Mouse (Mus musculus): ENCODE measurements around the gene Eif4a2. TPM values are rescaled to one million over a fixed set of nuclear protein-coding genes. Genes with fewer than 3 reads are reported as not detected.

The Eif4a2 gene
- total and polyA plus RNA-seq, 3 experiments, result 128 to 385 (median 337) TPM

DNA sequence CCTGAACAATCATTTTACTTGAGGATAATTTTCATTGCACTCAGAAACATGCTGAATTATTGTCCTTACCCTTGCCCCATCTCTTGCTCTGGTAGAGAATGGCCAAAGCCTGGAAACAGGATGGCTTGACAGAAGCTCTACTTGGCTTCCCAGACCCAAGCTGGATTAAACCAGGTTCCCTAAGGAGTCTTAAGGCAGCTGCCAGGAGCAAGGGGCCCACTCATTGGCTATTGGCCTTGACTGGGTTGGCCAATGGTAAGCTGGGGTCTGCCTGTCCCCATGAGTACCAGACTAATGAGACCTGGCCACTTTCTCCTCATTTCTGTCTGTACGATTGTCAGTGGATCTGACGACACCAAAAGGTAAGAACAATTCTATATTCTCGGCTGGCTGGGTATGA is 39.0 kb downstream of the Eif4a2 start, which contains the start of gene Adipoq:
TSS of gene Adipoq (plus strand) at position 257 of the 400 bp plus-strand sequence.
- Histone ChIP-seq H3K36me3 (ENCODE audit: control insufficient read depth, insufficient read depth, low read length) (no peaks in the 10 kb centered on the region), H3K4me3 (no peak within 1 kb of the TSS)

DNA sequence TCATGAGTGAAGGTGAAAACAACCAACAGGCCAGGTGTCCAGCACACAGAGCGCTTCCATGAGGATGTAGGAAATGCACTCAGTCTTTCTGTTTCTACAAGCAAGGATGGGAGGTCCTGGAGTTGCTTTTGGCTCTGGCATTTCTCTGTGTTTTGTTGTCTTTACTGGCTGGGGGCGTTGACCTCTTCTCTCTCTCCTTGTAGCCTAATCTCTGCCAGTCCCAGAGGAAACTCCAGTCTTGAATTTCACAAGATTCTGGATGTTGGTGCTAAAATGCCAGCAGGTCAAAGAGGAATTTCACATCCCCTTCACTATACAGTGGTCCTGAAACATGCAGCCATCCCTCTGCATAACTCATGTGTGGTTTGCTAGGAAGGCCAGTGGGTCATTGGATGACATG is 41.7 kb downstream of the Eif4a2 start:
- intact Hi-C loops (cut with DNase I), result no loop called here
- no peak overlapping the region for H3K9ac ChIP-seq (ENCODE audit: low read depth, low read length)
- H3K27ac ChIP-seq, result no peak overlapping the region
- 63% methylated on average over 2 of the region's 2 CpGs for WGBS
- no peak for DNase-seq
- no peaks in the 10 kb centered on the region for H3K79me2 ChIP-seq (replicated peaks; ENCODE audit: control insufficient read depth, insufficient read depth, low read length)
- no peaks in the 10 kb centered on the region for H3K4me1 ChIP-seq (ENCODE audit: control insufficient read depth, insufficient read depth, low read length)
- H3K27me3 ChIP-seq (ENCODE audit: control insufficient read depth, insufficient read depth, low read length), result no peaks in the 10 kb centered on the region
- no peak for TF ChIP-seq CTCF (IDR thresholded peaks at IDR 0.05)
- TF ChIP-seq EP300 (IDR thresholded peaks at IDR 0.05; ENCODE audit: insufficient read depth, low read depth, low read length), result no peak
- no peak for TF ChIP-seq POLR2A (IDR thresholded peaks at IDR 0.05; ENCODE audit: insufficient read depth, low read depth, low read length)
- no peak overlapping the region for H3K4me3 ChIP-seq
- H3K36me3 ChIP-seq (ENCODE audit: control insufficient read depth, insufficient read depth, low read length), result no peaks in the 10 kb centered on the region

More for the DNA sequence above, 39.0 kb downstream of the Eif4a2 start, which contains the start of gene Adipoq:
- TF ChIP-seq POLR2A (IDR thresholded peaks at IDR 0.05; ENCODE audit: insufficient read depth, low read depth, low read length) (no peak), CTCF (IDR thresholded peaks at IDR 0.05) (no peak), EP300 (IDR thresholded peaks at IDR 0.05; ENCODE audit: insufficient read depth, low read depth, low read length) (no peak)
- no peaks in the 10 kb centered on the region for H3K27me3 ChIP-seq (ENCODE audit: control insufficient read depth, insufficient read depth, low read length)
- H3K4me1 ChIP-seq (ENCODE audit: control insufficient read depth, insufficient read depth, low read length), result no peaks in the 10 kb centered on the region
- 84% methylated on average over 3 of the region's 3 CpGs for WGBS
- no peak for DNase-seq
- no peaks in the 10 kb centered on the region for H3K79me2 ChIP-seq (replicated peaks; ENCODE audit: control insufficient read depth, insufficient read depth, low read length)
- no peak within 1 kb of the TSS for H3K9ac ChIP-seq (ENCODE audit: low read depth, low read length)
- no peak within 1 kb of the TSS for H3K27ac ChIP-seq
- intact Hi-C loops (cut with DNase I), result no loop called here

DNA sequence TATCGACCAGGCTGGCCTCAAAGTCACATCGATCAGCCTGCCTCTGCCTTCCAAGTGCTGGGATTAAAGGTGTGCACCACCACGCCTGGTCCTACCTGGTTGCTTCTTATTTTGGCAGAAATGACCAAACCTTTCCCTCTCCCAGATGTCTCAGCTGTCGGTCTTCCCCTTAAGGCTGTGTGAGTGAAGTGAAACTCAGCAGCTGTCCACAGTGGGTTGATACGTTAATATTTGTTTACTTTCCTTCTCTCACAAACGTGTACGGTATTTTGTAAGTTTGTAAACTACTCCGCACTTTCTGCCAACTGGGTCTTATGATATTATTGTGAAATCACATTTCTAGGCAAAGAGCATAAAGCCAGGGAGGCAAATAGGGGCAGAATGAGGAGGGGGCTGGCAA is 42.2 kb downstream of the Eif4a2 start:
- Histone ChIP-seq H3K36me3 (ENCODE audit: control insufficient read depth, insufficient read depth, low read length) (no peaks in the 10 kb centered on the region), H3K79me2 (replicated peaks; ENCODE audit: control insufficient read depth, insufficient read depth, low read length) (no peaks in the 10 kb centered on the region), H3K9ac (ENCODE audit: low read depth, low read length) (no peak overlapping the region), H3K27ac (no peak overlapping the region), H3K4me3 (no peak overlapping the region), H3K27me3 (ENCODE audit: control insufficient read depth, insufficient read depth, low read length) (no peaks in the 10 kb centered on the region), H3K4me1 (ENCODE audit: control insufficient read depth, insufficient read depth, low read length) (no peaks in the 10 kb centered on the region)
- intact Hi-C loops (cut with DNase I), result no loop called here
- TF ChIP-seq POLR2A (IDR thresholded peaks at IDR 0.05; ENCODE audit: insufficient read depth, low read depth, low read length) (no peak), EP300 (IDR thresholded peaks at IDR 0.05; ENCODE audit: insufficient read depth, low read depth, low read length) (no peak), CTCF (IDR thresholded peaks at IDR 0.05) (no peak)
- no peak for DNase-seq
- 79% methylated on average over 8 of the region's 8 CpGs for WGBS

DNA sequence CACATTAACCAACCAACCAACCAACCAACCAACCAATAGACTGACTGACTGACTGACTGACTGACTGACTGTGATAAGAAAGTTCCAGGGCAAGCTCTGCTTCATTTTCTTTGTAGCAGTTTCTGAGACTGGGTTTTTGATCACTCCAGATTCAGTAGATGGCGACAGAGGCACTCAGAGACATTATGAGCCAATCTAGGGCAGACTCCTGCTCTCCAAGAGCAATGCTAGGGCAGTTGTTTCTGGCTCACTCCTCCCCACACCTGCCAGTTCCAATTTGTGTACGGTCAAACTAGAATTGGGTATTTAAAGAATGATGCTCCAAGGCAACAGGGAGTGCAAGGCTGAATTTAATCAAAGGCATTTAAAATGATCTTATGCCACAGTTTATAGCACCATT is 44.2 kb downstream of the Eif4a2 start:
- Histone ChIP-seq H3K79me2 (replicated peaks; ENCODE audit: control insufficient read depth, insufficient read depth, low read length) (no peaks in the 10 kb centered on the region), H3K4me3 (no peak overlapping the region), H3K4me1 (ENCODE audit: control insufficient read depth, insufficient read depth, low read length) (no peaks in the 10 kb centered on the region), H3K27me3 (ENCODE audit: control insufficient read depth, insufficient read depth, low read length) (no peaks in the 10 kb centered on the region), H3K9ac (ENCODE audit: low read depth, low read length) (no peak overlapping the region), H3K36me3 (ENCODE audit: control insufficient read depth, insufficient read depth, low read length) (no peaks in the 10 kb centered on the region), H3K27ac (no peak overlapping the region)
- TF ChIP-seq CTCF (IDR thresholded peaks at IDR 0.05) (peak; percentile 75), EP300 (IDR thresholded peaks at IDR 0.05; ENCODE audit: insufficient read depth, low read depth, low read length) (0 out of 2 replicates have a peak, but pooled peaks have one; percentile 59), POLR2A (IDR thresholded peaks at IDR 0.05; ENCODE audit: insufficient read depth, low read depth, low read length) (no peak)
- peak; percentile 27 to 45 for DNase-seq
- WGBS, result 5% methylated on average over 2 of the region's 2 CpGs
- intact Hi-C loops (cut with DNase I), result loop anchor here (1.0 to 5.0 kb wide), 4 partner anchors 74 to 252 kb away; no protein-coding TSS in a partner anchor

DNA sequence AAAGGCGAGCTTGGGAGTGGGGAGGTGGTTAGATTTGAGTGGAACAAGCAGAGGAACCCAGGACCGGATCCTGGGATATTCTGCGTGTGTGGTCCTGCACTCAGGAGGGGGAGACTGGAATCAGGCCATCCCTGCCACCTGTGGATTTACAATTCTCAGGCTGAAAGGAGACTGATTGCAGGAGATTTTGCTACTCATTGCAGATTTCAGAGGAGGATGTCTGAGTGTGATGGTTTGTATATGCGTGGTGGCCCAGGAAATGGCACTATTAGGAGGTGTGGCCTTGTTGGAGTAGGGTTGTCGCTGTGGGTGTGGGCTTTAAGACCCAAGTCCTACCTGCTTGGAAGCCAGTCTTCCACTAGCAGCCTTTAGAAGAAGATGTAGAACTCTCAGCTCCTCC is 47.0 kb downstream of the Eif4a2 start:
- Histone ChIP-seq H3K79me2 (replicated peaks; ENCODE audit: control insufficient read depth, insufficient read depth, low read length) (no peaks in the 10 kb centered on the region), H3K9ac (ENCODE audit: low read depth, low read length) (no peak overlapping the region), H3K27me3 (ENCODE audit: control insufficient read depth, insufficient read depth, low read length) (no peaks in the 10 kb centered on the region), H3K4me3 (no peak overlapping the region), H3K27ac (no peak overlapping the region), H3K4me1 (ENCODE audit: control insufficient read depth, insufficient read depth, low read length) (no peaks in the 10 kb centered on the region; the same call in 1 of the 2 replicates), H3K36me3 (ENCODE audit: control insufficient read depth, insufficient read depth, low read length) (no peaks in the 10 kb centered on the region)
- TF ChIP-seq CTCF (IDR thresholded peaks at IDR 0.05) (no peak), EP300 (IDR thresholded peaks at IDR 0.05; ENCODE audit: insufficient read depth, low read depth, low read length) (no peak), POLR2A (IDR thresholded peaks at IDR 0.05; ENCODE audit: insufficient read depth, low read depth, low read length) (no peak)
- 88% methylated on average over 5 of the region's 5 CpGs for whole genome bisulfite sequencing
- DNase-seq, result no peak
- intact Hi-C loops (cut with DNase I), result loop anchor here (5.0 kb wide), 2 partner anchors 118 to 178 kb away; no protein-coding TSS in a partner anchor

DNA sequence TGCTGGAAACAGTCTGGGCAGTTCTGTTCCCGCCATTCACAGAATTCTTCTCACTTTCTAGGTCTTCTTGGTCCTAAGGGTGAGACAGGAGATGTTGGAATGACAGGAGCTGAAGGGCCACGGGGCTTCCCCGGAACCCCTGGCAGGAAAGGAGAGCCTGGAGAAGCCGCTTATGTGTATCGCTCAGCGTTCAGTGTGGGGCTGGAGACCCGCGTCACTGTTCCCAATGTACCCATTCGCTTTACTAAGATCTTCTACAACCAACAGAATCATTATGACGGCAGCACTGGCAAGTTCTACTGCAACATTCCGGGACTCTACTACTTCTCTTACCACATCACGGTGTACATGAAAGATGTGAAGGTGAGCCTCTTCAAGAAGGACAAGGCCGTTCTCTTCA is 49.8 kb downstream of the Eif4a2 start:
- intact Hi-C loops (cut with DNase I), result no loop called here
- no peaks in the 10 kb centered on the region for H3K27me3 ChIP-seq (ENCODE audit: control insufficient read depth, insufficient read depth, low read length)
- WGBS, result 91% methylated on average over 13 of the region's 13 CpGs
- H3K4me1 ChIP-seq (ENCODE audit: control insufficient read depth, insufficient read depth, low read length), result no peaks in the 10 kb centered on the region; the same call in 1 of the 2 replicates
- no peak overlapping the region for H3K9ac ChIP-seq (ENCODE audit: low read depth, low read length)
- DNase-seq, result no peak
- H3K79me2 ChIP-seq (replicated peaks; ENCODE audit: control insufficient read depth, insufficient read depth, low read length), result no peaks in the 10 kb centered on the region
- no peak for TF ChIP-seq EP300 (IDR thresholded peaks at IDR 0.05; ENCODE audit: insufficient read depth, low read depth, low read length)
- TF ChIP-seq CTCF (IDR thresholded peaks at IDR 0.05), result no peak
- no peak for TF ChIP-seq POLR2A (IDR thresholded peaks at IDR 0.05; ENCODE audit: insufficient read depth, low read depth, low read length)
- H3K27ac ChIP-seq, result no peak overlapping the region
- H3K36me3 ChIP-seq (ENCODE audit: control insufficient read depth, insufficient read depth, low read length), result no peaks in the 10 kb centered on the region
- no peak overlapping the region for H3K4me3 ChIP-seq
